Mouse (Mus musculus) CD4-positive, CD25-positive, alpha-beta regulatory T cell, adult 9 weeks (primary cell): ENCODE data around the gene Hist1h2ao. TPM values are rescaled to one million over a fixed set of nuclear protein-coding genes. Genes with fewer than 3 reads are reported as not detected.

ENCODE experiments used
- polyA plus RNA-seq: library from polyadenylated mRNA; unstranded; fragments of 100-300 nt; shearing (Covaris generic); gene quantifications from one replicate; pipeline ENCODE4 v1.2.1, GENCODE M21; 2017

Gene Hist1h2ao
- polyA plus RNA-seq = not detected

GRCm38 (mm10) chr13:21810073-21810472 lies at the start of gene Hist1h2ao, which contains the start of gene Hist1h2bq:
Hist1h2ao (plus strand) TSS chr13:21810465.
Hist1h2bq (minus strand) TSS chr13:21810197.

GRCm38 (mm10) chr13:21779767-21780731 lies 30.2 kb upstream of the Hist1h2ao start, which contains the start of gene Hist1h1b:
Hist1h1b (minus strand) TSS chr13:21780625.

DNA sequence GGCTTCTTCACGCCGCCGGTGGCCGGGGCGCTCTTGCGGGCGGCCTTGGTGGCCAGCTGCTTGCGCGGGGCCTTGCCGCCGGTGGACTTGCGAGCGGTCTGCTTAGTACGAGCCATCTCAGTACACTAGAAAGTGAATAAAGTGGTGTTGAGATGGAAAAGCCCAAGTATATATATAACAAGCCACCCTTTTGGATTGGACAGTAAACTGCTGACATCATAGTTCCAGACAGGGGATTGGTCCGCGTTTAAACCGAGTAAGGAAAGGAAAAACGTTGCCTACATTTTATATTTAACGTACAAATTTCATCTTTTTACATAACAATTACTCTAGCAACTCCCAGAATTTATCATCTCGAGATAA lies 27.0 kb upstream of the Hist1h2ao start, which contains the start of gene Hist1h3i:
Gene Hist1h3i (minus strand): TSS at position 116 of the 363 bp plus-strand sequence.

DNA sequence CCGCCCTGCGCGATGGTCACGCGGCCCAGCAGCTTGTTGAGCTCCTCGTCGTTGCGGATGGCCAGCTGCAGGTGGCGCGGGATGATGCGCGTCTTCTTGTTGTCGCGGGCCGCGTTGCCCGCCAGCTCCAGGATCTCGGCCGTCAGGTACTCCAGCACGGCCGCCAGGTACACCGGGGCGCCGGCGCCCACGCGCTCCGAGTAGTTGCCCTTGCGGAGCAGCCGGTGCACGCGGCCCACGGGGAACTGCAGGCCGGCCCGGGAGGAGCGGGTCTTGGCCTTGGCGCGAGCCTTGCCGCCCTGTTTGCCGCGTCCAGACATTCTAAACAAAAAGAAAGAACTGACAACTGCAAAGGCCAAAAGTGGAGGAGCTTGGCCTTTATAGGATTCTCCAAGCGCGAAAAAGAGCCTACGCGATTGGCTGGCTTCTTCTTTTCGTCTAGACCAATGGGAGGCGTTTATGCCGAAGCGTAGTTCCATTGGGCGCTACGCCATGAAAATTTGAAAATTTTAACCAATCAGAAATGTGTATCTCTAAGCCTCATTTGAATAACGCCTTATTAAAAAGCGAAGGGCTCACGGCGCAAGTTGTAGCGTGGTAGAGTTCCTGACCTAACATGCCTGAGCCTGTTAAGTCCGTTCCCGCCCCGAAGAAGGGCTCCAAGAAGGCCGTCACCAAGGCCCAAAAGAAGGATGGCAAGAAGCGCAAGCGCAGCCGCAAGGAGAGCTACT lies 23.2 kb upstream of the Hist1h2ao start, which contains the start of the genes Hist1h2an and Hist1h2bp:
Gene Hist1h2an (minus strand): TSS at position 320 of the 731 bp plus-strand sequence.
Gene Hist1h2bp (plus strand): TSS at position 563 of the 731 bp plus-strand sequence.

GRCm38 (mm10) chr13:21811539-21811938 lies 1.3 kb downstream of the Hist1h2ao start, which contains the start of gene Hist1h4m:
Hist1h4m (plus strand) TSS chr13:21811746.

GRCm38 (mm10) chr13:21831418-21832394 lies 21.4 kb downstream of the Hist1h2ao start, which contains the start of gene Hist1h4n:
Hist1h4n (minus strand) TSS chr13:21832196.

GRCm38 (mm10) chr13:21833461-21833860 lies 23.2 kb downstream of the Hist1h2ao start, which contains the start of the genes Hist1h2ap and Hist1h2br:
Hist1h2ap (minus strand) TSS chr13:21833507.
Hist1h2br (plus strand) TSS chr13:21833743.

Other genes with a start within 250 kb of the Hist1h2ao start
- gene Olfr1364, start 228.7 kb upstream of the Hist1h2ao start, polyA plus RNA-seq = not detected
- not detected for gene Olfr1362, start 196.4 kb upstream of the Hist1h2ao start, polyA plus RNA-seq
- gene Olfr11, start 167.9 kb upstream of the Hist1h2ao start, polyA plus RNA-seq = not detected
- gene Olfr1361, start 147.1 kb upstream of the Hist1h2ao start, polyA plus RNA-seq = not detected
- gene Olfr1360, start 133.1 kb upstream of the Hist1h2ao start, polyA plus RNA-seq = not detected
- gene Olfr1359, start 112.4 kb upstream of the Hist1h2ao start, polyA plus RNA-seq = not detected
- gene Hist1h2bl, start 94.3 kb upstream of the Hist1h2ao start, polyA plus RNA-seq = not detected
- gene Hist1h2ai, start 94.0 kb upstream of the Hist1h2ao start, polyA plus RNA-seq = not detected
- gene Hist1h3h, start 92.8 kb upstream of the Hist1h2ao start, polyA plus RNA-seq = not detected
- gene Hist1h2bm, start 88.4 kb upstream of the Hist1h2ao start, polyA plus RNA-seq = not detected
- gene Hist1h4j, start 75.4 kb upstream of the Hist1h2ao start, polyA plus RNA-seq = not detected
- 25.5 TPM for gene Hist1h4k, start 60.0 kb upstream of the Hist1h2ao start, polyA plus RNA-seq
- not detected for gene Hist1h2ak, start 56.6 kb upstream of the Hist1h2ao start, polyA plus RNA-seq
- 4.6 TPM for gene Hist1h2bn, start 56.3 kb upstream of the Hist1h2ao start, polyA plus RNA-seq
- gene Hist1h1b, start 29.8 kb upstream of the Hist1h2ao start, polyA plus RNA-seq = 4.1 TPM
- 0.91 TPM for gene Hist1h3i, start 27.1 kb upstream of the Hist1h2ao start, polyA plus RNA-seq
- gene Hist1h2an, start 23.2 kb upstream of the Hist1h2ao start, polyA plus RNA-seq = not detected
- gene Hist1h2bp, start 23.0 kb upstream of the Hist1h2ao start, polyA plus RNA-seq = not detected
- 5.5 TPM for gene Hist1h2bq, start 268 bp upstream of the Hist1h2ao start, polyA plus RNA-seq
- 26.8 TPM for gene Hist1h4m, start 1.3 kb downstream of the Hist1h2ao start, polyA plus RNA-seq
- gene Hist1h4n, start 21.7 kb downstream of the Hist1h2ao start, polyA plus RNA-seq = not detected
- gene Hist1h2ap, start 23.0 kb downstream of the Hist1h2ao start, polyA plus RNA-seq = 44.7 TPM
- gene Hist1h2br, start 23.3 kb downstream of the Hist1h2ao start, polyA plus RNA-seq = 5.6 TPM
- 0.17 TPM for gene Zfp184, start 134.6 kb downstream of the Hist1h2ao start, polyA plus RNA-seq
- not detected for gene Pom121l2, start 170.7 kb downstream of the Hist1h2ao start, polyA plus RNA-seq
- 0.77 TPM for gene Prss16, start 199.3 kb downstream of the Hist1h2ao start, polyA plus RNA-seq
- 1.9 TPM for gene Hist1h2ah, start 225.1 kb downstream of the Hist1h2ao start, polyA plus RNA-seq
- not detected for gene Hist1h2bk, start 225.4 kb downstream of the Hist1h2ao start, polyA plus RNA-seq
- gene Hist1h4i, start 230.9 kb downstream of the Hist1h2ao start, polyA plus RNA-seq = 11.9 TPM
- gene Hist1h2ag, start 232.5 kb downstream of the Hist1h2ao start, polyA plus RNA-seq = 1.5 TPM
- 2.9 TPM for gene Hist1h2bj, start 232.7 kb downstream of the Hist1h2ao start, polyA plus RNA-seq